Mouse (Mus musculus) heart, adult 2 months (tissue): ENCODE results near the gene Gm13691.
"Not testable (repeated sequence)": the region's sequence is repeated elsewhere in the genome, so short reads cannot be mapped to it uniquely, and the experiment has no call there.

Experiments used
- CTCF ChIP-seq: fragments of 200-600 bp; IDR thresholded peaks from 2 replicates; pipeline ENCODE4 v1.8.1; 2022; ENCODE audit warnings: antibody characterized with exemption, mild to moderate bottlenecking, moderate library complexity
- EP300 ChIP-seq: fragments of 200-500 bp; IDR thresholded peaks from 2 replicates; pipeline ENCODE4 v1.6.1; 2011; ENCODE audit warnings: low read depth, low read length, control low read depth; ENCODE audit not compliant: insufficient read depth
- POLR2A ChIP-seq: fragments of 200-500 bp; IDR thresholded peaks from 2 replicates; pipeline ENCODE4 v1.6.1; 2011; ENCODE audit warnings: mild to moderate bottlenecking, low read depth, low read length, control low read depth; ENCODE audit not compliant: insufficient read depth

- not testable (repeated sequence) for TF ChIP-seq EP300, CTCF, POLR2A
Measured at GRCm38 (mm10) chr2:83984443-83984842, 5.9 kb upstream of the Gm13691 start, which contains the start of gene Gm13697.
